Mouse (Mus musculus) layer of hippocampus, adult 18-20 months (tissue): ENCODE data around the gene Pkmyt1. TPM values are rescaled to one million over a fixed set of nuclear protein-coding genes. Genes with fewer than 3 reads are reported as not detected.
"Not testable (repeated sequence)": the region's sequence is repeated elsewhere in the genome, so short reads cannot be mapped to it uniquely, and the experiment has no call there.

Experiments
- DNase-seq, 2 experiments: peaks; one replicate each; pipeline ENCODE4 v3.0.0; 2022; ENCODE audit warnings: low spot score in 2 of 2
- total RNA-seq, 2 experiments: library from RNA; stranded (reverse); gene quantifications; 2 replicates each; pipeline ENCODE4 v1.2.3; 2021

Gene Pkmyt1
- total RNA-seq, 2 experiments from 2014 or later = 3.4 to 3.8 TPM

DNA sequence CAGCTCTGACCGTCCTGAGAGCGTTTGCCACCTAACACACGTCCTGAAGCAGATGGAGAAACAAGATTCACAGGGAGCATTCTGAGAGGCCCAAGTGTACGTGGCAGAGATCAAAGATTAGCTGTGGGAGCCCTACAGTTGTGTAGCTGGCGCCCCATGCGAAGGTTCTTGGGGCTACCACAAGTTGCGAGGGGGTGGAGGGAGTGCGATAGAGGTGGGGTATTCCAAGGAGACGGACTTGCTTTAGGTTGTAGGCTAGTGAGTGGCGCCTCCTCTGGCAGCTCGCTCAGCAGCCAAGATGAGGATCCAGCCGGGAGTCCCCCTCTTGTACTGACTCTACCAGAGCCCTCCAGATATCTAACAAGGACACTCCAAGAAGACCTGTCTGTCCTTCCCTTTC is 20.2 kb downstream of the Pkmyt1 start:
- DNase-seq = no peak

- no peak for DNase-seq
Observed at GRCm38 (mm10) chr17:23746767-23747166, 20.6 kb downstream of the Pkmyt1 start.

- no peak for DNase-seq
Observed at GRCm38 (mm10) chr17:23747471-23747870, 21.3 kb downstream of the Pkmyt1 start.

GRCm38 (mm10) chr17:23748026-23748425 is 21.9 kb downstream of the Pkmyt1 start:
- no peak for DNase-seq

- DNase-seq = peak; percentile 52 to 87
Observed at GRCm38 (mm10) chr17:23748631-23749391, 22.7 kb downstream of the Pkmyt1 start.

GRCm38 (mm10) chr17:23749400-23750191 is 23.5 kb downstream of the Pkmyt1 start:
- DNase-seq = no peak

- DNase-seq = no peak
Observed at GRCm38 (mm10) chr17:23755689-23756088, 29.6 kb downstream of the Pkmyt1 start.

DNA sequence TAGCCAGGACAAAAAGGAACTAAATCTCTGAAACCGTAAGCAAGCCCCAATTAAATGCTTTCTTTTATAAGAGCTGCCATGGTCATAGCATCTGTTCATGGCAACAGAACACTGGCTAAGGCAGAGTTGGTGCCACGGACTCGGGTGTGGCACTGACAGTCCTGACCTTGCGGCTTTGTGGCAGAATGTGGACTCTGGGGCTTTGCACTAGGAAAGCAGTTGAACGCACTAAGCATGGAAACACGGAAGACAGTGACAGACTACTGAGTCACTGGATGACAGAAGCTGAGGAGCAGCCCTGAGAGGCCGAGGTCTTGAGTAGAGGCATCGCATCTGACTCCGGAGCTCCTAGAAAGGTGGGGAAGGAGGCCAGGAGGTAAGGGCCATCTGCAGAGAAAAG is 31.4 kb downstream of the Pkmyt1 start:
- DNase-seq = no peak

DNA sequence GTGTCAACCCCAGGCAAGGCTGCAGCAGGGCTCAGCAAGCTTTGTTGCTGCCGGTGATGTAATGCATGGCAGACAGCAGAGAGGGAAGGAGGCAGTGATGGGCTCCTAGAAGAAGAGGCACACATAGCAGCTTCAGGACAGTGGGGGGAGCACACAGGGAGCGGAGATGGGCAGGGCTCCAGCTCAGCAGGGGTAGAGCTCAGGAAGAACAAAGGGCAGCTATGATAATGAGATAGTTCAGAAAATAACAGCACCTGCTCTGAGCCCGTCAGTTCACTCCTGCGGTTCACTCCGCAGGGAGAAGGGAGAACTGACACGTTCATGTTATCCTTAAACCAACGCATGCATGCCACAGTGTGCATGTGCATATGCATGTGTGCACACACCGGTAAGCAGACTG is 32.7 kb downstream of the Pkmyt1 start:
- DNase-seq = no peak

- no peak for DNase-seq
Observed at GRCm38 (mm10) chr17:23760231-23760630, 34.1 kb downstream of the Pkmyt1 start.

DNA sequence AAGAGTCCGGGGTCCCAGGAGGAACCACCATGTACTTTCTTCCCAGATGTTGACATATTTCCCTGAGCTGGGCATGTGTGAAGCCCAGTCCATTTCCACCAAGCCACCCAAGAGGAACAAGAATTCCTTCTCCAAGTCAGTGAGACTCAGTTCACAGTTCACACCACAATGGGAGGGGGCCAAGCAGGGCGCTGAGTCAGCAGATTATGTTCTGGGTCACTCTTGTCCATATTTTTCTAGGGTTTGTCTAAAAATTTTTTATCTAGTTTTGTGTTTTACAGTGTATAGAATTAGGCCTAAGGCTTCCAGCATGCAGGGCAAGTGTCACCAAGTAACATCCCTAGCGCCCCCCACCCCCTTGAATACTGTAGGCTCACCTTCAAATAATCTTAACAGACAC is 35.0 kb downstream of the Pkmyt1 start:
- no peak for DNase-seq

DNA sequence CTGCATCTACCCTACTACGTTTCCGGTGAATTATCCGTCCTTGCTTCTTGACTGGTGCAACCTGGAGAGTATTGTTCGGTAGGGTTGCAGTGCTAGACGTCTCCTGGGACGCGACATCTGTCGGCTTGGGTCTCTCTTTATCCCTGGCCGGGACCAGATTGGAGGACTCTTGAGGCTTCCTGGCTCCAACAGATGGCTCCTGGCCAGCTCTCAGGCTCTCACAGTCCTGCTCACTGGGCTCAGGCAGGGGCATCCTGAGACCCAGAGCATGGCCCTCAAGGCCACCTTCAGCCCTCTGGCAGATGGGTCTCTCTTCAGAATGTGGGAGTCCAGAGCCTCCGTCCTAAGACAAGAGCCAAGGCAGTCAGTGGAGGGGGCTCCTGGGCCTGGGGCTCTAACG is 36.8 kb downstream of the Pkmyt1 start:
- DNase-seq = no peak

- no peak for DNase-seq
Observed at GRCm38 (mm10) chr17:23770493-23770892, 44.4 kb downstream of the Pkmyt1 start.

GRCm38 (mm10) chr17:23770896-23771283 is 44.8 kb downstream of the Pkmyt1 start:
- DNase-seq = peak; percentile 35 to 51

DNA sequence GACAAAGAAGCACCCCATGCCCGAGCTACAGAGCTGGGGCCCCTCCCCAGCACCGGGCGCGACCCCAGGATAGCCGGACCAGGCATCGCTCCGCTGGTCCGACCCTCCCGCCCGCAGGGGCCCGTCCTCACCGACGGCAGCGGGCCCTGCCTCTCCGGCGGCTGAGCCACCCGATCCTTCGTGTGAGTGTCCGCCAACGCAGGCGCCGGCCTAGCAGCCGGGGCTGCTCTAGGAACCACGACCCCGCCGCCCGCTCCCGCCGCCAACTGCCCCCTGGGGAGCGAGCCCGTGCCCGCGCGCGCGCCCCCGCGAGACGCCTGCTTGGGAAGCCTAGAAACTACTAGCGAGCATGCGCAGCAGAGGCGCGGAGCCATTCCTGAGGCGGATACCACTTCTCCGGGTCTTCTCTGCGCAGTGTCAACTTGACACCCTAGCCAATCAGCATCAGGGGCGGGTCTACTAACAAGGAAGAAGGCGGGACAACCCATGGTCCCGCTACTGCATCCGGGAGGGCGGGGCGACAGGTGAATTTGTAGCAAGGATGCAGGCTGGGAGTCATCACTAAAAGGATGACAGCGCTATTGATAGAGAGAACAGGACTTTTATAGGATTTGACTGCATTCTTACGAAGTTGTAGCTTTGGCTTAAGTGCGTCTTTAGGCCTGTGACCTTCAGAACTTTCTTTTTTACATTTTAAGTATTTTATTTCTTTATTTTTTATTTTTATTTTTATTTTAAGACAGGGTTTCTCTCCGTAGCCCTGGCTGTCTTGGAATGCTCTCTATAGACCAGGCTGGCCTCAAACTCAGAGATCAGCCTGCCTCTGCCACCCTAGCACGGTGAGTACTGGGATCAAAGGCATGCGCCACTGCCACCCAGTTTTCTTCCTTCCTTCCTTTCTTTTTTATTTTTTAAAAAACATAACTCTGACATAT is 45.4 kb downstream of the Pkmyt1 start, which contains the start of gene Flywch1:
Flywch1 (minus strand) TSS at position 319 of the 935 bp plus-strand sequence.
- peak; percentile 98 to 100 for DNase-seq

DNA sequence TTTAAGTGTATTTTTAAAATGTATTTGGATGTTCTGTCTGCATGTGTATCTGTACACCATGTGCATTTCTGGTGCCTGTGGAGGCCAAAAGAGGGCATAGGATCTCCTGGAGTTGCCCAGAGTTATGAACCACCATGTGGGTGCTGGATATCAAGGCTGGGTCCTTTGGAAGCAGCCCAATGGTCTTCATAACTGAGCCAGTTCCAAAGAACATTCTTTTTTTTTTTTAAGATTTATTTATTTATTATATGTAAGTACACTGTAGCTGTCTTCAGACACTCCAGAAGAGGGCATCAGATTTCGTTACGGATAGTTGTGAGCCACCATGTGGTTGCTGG is 46.1 kb downstream of the Pkmyt1 start:
- not testable (repeated sequence) for DNase-seq

- DNase-seq = no peak
Observed at GRCm38 (mm10) chr17:23773676-23774075, 47.5 kb downstream of the Pkmyt1 start.

DNA sequence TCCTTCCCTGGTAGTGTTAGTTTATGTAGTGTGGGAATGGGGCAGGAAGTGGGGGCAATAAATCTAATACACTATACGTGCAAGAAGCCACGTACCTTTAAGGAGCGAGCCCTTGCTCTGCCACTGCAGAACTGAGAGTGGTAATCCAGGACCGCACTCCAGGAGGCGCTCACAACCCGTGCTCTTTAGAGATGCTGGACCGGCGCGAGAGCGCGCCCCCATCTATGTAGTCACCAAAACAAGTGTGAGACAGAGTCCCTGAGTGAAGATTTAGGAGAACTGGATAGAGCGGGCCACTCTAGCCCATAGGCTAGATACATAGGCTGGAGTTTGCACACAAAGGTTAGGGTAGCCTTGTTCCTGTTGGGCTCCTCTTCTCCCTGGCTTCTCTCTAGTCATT is 48.0 kb downstream of the Pkmyt1 start:
- peak; percentile 37 to 85 for DNase-seq

DNA sequence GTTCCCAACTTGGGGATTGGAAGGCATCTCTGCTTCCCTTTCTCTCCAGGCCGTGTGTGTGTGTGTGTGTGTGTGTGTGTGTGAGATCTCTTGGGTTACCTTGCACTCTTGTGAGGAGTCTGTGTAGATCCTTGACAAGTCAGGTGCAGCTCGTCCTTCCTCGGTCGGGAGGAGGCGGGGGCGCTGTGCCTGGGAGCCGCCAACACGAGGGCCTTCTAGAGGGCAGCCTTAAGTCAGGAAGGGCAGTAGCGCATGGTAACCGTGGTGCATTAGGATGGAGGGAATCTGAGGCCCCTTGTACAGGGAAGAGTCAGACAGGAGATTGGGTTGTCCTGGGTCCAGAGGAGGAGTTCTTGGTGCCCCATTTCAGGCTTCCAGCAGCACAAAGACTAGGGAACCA is 50.1 kb downstream of the Pkmyt1 start:
- no peak for DNase-seq

DNA sequence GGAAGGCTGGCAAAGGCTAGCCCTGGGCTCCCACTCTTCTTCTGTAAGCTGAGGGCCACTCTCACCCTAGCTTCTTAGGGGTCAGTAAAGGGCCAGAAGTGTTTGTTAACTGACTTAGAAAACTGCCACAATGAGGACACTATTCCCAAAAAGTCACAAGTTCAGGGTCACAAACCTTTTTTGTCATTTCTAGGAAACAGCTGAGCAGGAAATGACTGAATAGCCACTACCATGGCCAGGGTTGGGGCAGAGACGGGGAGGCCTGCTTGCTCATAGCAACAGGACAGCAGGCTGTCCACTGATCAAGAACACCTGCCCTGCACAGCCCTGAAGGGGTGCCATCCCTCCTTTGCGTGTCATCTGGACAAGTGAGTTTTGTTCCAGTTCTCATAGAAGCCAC is 51.0 kb downstream of the Pkmyt1 start:
- DNase-seq = no peak

- DNase-seq = no peak
Observed at GRCm38 (mm10) chr17:23778447-23778846, 52.3 kb downstream of the Pkmyt1 start.
